Mouse (Mus musculus) cerebellum, adult 9-10 months (tissue): ENCODE results near the gene Gpr158.
"Not testable (repeated sequence)": the region's sequence is repeated elsewhere in the genome, so short reads cannot be mapped to it uniquely, and the experiment has no call there.

ENCODE experiments used
- DNase-seq: peaks from one replicate; pipeline ENCODE4 v3.0.0; 2022

The Gpr158 gene

DNA sequence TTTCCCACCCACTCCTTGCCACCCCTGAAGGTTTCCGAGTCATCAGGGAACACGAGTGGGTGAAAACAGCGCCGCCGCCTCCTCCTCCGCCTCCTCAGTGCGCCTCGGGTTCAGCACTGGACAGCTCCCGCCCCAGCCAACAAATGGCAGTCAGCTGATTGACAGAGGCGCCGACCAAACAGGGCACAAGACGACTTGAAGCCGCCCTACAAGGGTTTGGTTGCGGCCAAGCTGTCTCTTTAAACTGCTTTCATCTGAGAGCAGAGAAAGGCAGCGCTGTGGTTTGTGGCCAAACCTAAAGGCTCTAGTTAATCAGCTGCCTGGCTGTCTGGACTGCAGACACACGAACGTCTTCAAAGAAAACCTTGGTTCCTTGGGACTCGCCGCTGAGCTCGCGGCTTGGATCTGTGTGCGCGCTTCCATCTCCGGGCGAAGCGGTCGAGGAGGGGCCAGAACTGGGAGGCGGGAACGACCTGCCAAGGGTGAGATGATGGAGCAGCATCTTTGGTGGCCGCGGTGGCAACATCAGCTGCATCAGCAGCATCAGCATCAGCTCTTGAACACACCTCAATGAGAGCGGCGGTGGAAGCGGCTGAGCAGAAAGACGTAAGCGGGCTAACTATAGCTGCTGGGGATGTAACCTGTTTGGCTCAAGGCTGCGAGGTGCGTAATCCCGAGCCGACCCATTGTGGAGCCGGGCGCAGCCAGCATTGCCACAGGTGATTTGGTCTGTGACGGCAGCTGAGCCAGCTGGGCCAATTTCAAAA lies at the start of gene Gpr158:
TSS of gene Gpr158 (plus strand) at position 198 of the 767 bp plus-strand sequence.
- DNase-seq: peak; percentile 97

DNA sequence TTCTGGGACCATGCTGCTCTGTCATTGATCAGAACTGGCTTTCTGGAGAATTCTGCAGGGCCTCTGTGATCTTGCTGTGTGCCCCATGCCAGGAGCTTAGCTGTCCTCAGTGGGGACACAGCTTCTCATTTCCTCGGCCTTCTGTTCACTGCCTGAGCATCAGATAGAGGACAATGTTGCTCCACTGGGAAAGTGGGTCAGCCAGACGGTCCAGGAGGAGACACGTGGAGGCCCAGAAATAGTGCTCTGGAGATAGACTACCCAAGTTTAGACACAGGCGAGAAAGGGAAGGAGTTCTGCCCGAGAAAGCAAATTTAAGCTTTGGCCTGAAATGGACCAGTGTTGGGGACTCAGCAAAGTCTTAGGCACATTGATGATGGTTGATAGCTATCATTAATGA lies 23.5 kb upstream of the Gpr158 start:
- peak; percentile 98 for DNase-seq

DNA sequence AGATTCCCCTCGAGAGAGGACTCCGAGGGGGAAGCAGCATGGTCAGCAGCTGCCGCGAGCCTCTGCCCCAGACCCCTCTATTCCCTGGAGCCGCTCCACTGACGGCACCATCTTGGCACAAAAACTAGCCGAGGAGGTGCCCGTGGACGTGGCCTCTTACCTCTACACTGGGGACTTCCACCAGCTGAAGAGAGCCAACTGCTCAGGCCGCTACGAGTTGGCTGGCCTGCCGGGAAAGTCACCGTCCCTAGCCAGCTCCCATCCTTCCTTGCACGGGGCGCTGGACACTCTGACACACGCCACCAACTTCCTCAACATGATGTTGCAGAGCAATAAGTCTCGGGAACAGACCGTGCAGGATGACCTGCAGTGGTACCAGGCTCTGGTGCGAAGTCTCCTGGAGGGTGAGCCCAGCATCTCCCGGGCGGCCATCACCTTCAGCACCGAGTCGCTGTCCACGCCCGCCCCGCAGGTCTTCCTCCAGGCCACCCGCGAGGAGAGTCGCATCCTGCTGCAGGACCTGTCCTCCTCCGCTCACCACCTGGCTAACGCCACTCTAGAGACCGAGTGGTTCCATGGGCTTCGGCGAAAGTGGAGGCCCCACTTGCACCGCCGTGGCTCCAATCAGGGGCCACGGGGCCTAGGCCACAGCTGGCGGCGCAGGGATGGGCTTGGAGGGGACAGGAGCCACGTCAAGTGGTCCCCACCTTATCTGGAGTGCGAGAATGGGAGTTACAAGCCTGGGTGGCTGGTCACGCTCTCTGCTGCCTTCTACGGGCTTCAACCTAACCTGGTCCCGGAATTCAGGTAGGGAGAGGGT lies 1.2 kb downstream of the Gpr158 start:
- peak; percentile 70 for DNase-seq

DNA sequence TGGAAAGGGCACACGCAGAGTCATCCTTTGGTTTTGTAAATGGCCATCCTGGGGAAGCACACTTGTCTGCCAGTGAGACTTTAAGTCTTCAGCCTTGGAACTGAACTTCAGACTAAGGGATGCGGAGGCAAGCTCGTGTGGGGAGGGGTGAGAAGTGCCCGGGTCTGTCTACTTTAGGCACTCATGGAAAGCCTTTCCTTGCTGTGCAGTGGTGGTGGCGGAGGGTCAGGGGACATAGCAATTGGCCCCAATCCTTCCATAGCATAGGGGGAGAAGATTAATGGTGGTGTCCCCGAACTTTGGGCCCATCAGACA lies 1.8 kb downstream of the Gpr158 start:
- peak; percentile 58 for DNase-seq

DNA sequence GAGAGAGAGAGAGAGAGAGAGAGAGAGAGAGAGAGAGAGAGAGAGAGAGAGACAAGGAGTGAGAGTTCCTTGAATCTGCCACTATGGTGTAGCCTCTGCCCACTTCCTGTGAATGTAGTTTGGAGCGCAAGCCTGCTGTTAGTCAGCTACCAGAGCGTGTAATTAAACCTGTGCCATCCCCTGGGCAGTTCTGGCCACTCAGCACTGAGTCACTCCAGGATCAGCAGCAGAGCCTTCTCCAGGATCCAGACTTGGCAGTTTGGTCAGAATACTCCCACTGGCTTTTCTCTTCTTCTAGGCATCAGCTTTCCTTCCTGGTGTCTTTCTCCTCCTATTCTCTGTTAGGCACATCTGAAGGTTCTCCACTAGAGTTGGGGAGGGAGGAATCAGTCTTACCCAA lies 2.2 kb downstream of the Gpr158 start:
- DNase-seq: peak; percentile 82

DNA sequence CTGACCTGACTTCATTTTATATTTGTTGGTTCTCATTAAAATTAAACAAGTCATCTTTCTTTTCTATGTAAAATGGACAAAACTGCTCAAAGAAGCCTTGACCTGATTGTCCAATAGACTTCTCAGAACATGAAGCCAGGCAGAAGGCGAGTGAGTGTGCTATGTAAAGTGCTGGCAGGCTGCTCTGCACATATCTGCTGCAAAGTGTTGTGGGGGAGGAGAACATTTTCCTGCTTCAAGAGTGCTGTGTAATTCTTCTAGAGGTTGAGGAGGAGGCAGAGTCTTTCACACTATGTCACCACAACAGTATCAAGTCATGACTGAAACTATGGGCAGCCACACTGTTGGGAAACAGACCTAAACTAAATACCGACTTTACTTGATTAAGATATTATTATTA lies 12.2 kb downstream of the Gpr158 start:
- no peak for DNase-seq

DNA sequence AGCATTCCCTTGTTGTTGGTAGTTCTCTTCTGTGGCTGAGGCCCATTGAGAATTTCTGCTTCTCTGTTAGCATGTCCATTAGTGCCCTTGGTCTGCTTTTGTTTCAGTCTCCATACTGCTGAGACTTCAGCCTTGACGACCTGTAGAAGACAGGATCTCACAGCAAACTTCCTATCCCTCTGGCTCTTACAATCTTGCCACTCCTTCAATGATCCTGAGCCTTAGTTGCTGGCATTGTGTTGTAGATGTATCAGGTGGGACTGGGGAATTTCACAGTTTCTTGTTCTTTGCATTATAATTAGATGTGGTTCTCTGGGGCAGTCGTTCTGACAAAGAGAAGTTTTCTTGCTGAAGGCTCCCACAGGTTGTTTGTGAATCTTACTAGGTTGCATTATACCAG lies 25.4 kb downstream of the Gpr158 start:
- DNase-seq: no peak

DNA sequence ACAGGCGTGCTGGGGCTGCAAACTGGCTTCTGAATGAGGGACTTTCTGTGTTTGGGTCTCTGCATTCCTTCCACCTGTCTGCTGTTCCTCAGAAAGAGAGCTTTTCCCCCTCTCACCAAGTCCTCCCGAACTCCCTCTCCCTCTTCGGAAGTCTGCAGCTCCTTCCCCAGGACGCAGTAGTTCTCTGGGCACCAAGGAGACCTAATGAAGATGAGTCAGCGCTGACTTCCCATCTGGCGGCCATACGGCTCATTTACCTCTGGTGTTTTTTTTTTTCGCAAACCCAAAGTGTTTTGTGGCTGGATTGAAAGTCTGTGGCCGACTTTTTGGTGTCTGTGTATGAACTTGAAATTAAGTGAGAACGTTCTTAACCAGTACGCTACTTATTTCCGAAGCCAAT lies 30.0 kb downstream of the Gpr158 start:
- peak; percentile 52 for DNase-seq

DNA sequence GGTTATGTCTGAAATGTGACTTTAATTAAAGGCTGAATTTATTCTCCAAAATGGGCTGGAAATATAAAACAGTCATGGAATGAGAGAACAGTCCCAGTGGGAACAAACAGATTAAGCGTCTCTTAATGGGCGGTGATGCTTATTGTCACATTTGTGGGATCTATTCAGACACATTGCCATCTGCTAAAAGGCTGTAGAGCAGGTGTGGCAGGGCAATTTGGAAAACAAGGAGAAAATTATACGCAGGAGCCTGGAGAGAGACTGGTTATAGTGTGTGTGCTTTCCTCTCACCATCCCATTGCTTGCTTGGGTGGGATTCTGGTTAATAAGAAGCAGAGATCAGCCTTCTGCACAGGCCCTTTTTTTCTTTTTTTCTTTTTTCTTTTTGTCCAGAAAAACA lies 32.3 kb downstream of the Gpr158 start:
- DNase-seq: peak; percentile 62

DNA sequence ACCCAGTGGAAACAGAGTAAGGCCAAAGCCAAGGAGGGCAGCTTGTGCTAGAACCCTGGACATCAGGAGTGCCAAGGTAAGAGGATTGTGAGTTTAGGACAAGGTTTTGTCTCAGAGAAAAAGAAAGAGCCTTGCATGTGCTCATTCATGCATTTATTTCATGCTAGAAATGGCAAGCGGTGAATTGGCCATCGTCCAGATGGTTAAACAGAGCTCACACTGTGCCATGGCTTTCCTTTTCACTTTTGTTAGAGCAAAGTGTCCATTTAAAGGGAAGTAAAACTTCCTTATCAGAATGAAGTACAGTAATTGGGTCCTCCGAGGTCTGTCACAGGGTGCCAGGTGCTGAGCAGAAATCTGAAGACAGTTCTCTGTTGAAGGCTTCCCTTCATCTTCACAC lies 38.3 kb downstream of the Gpr158 start:
- DNase-seq: peak; percentile 81

DNA sequence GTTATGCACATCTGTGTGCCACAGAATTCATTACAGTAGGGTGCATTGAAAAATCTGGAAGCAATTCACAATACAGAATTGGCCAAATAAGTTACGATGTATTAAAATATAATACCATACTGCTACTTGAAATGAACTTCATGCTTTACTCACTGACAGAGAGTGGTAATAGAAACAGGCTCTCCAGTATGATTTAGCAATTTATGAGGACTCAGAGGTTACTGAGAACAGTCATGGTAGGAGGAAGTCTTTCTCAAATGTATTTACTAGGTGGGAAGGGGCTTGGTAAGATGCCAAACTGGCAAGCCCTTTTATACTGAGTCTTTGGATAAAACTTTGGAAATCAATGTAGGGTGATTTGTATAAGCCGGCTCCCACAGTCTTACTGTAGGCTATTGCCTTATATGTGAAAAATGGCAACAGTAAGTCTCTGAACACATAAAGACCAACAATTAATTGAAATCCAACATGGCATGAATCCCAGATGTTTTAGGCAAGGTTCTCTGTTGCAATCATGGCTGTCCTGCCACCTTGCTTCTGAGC lies 40.2 kb downstream of the Gpr158 start:
- no peak for DNase-seq

DNA sequence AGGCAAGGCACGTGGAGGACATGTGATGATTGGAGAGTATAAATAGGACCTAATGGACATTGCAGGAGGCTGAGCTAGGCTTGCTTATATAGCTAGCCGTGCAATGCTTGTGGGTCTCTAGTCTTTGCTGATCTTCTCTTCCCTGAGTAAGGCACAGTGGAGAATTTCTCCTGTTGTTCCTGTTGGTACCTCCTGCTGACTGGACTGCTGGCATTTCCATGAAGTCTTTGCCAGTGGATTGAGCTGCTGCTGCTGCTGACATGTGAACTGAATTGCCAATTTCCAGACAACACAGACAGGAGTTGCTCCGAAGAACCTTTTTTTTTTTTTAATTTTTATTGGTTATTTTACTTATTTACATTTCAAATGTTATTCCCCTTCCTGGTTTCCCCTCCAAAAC lies 41.5 kb downstream of the Gpr158 start:
- no peak for DNase-seq

DNA sequence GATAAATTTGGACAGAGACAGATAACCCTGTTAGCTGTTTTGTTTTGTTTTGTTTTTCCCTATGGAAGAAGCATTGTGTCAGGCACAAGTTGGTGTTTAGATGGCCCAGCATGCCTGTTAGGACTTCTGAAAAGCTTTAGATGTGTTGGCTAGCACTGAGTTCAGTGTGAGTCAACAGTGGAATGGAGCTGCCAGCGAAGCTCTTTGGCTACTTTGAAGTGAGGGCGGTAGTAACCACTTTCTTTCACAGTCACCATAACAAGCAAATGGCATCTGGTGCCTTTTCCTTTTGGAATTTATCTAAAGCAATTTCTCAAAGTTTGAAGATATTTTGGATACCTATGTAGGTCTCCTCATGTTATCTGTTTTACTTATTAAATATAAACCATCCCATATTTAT lies 62.9 kb downstream of the Gpr158 start:
- DNase-seq: no peak

DNA sequence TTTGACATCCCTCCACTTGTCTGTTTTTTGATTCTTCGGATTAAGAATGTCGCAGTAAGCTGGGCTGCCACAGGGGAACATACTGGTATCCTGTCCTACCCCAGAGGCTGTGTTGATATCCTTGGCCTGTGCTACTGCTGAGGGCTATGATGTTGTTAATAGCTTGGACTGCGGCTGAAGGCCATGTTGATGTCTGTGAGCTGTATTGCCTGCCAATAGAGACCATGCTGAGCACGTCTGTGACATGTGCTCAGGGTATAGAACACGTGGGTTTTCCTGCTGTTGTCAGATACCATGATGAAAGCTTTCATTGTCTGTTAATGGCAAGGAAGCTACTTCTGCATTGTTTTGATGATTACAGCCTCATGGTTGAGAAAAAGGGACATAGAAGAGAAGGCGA lies 63.8 kb downstream of the Gpr158 start:
- no peak for DNase-seq

DNA sequence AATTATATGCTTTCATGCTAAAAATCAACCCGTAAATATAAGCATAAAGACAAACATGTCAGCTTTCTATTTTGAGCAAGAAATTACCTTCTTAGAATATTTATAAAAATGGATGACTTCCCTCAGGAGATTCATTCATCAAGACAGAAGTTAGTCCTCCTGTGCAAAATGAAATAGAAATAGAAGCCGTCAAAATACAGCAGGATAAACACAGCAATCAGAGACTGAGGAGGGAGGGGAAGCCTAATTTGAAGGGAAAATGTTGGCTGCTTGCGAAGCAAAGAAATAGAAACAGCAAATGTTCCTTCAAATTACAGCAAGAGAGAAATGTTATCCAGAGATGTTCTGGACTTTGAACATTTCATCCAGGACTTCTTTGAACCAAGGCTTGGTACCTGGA lies 72.3 kb downstream of the Gpr158 start:
- no peak for DNase-seq

DNA sequence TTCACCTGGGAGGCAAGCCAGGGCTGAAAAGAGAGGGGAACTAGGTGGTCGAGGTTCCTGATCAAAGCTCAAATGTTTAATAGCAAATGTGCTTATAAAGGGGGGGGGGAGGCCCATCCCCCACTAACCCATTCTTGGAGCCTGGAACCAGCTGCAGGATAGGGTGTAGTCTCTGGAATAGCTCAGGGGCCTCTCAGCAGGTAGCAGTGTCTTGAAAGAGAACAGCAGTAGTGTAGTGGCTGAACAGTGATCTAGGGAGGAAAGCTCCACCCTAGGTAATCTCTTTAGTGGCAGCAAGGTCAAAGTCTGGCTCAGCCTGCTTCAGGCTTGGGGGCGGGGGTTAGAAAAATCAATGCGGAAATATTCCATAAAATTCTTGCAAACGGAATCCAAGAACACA lies 93.3 kb downstream of the Gpr158 start:
- DNase-seq: not testable (repeated sequence)

DNA sequence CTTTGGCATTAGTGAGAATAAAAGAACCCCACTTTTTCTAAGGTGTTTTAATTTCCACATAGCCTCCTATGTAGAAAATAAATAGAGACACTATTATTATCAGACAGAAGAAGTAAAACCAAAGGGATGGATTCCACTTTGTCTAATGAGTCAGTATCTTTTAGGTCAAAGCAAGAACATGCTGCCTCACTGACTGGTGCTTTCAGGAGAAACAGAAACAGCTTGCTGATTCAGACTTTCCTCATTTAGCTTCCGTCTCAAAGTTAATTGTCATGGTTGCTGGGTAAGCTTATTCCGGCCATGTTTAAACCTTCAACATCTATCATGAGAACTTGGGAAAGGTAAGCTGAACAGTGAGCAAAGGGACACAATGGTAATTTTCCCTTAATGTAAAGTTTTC lies 107.6 kb downstream of the Gpr158 start:
- DNase-seq: no peak

DNA sequence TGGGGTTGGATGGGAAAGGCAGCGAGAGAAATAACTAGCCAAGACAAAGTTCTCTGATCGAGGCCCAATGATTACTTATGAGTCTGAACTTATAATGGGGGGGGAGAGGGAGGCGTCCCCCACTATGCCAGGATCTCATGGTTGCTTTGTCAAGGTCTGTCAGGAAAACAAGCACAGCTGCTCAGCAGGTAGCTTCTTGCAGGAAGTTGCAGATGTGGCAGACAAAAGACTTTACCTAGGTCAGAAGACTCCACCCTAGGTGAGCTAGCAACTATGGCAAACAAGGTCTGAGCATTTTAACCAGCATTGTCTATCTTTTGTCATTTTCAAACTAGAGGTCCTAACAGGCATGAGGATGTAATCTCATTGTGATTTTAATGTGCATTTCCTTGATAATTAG lies 129.5 kb downstream of the Gpr158 start:
- no peak for DNase-seq

DNA sequence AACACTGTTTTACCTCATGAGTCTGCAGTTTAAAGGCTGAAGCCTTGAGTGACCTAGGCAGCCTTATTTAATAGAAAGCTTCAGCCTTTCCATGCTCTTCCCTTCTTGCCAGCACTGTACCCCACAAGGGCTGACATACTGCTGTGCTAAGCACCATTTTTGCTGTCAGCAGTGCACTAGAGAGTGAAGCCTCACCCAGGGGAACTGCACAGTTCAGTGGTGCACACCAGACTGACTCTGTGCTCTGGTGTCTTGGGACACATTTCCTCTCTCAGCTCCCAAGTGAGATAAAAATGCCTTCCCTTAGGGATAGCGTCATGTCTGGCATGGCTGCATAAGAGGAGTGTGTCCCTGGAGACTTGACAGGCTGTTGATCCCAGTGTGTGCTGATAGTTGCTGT lies 130.6 kb downstream of the Gpr158 start:
- no peak for DNase-seq

DNA sequence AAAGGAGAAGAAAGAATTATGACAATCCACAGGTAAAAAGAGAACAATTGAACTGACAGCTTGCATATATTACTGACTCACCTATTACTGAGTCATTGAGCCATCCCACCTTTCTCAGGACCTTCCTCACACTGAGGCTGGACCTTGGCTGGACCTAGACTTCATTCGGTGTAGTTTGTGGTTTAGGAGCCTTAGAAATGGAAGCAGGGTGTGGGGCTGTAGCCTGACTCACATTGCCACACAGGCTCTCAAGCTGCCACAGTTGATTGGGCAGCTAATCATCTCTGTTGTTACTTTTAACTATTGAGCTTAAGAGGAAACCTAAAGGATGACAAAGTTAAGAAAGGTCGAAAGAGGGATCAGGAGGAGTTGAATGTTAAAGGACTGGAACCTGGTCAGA lies 132.1 kb downstream of the Gpr158 start:
- no peak for DNase-seq

DNA sequence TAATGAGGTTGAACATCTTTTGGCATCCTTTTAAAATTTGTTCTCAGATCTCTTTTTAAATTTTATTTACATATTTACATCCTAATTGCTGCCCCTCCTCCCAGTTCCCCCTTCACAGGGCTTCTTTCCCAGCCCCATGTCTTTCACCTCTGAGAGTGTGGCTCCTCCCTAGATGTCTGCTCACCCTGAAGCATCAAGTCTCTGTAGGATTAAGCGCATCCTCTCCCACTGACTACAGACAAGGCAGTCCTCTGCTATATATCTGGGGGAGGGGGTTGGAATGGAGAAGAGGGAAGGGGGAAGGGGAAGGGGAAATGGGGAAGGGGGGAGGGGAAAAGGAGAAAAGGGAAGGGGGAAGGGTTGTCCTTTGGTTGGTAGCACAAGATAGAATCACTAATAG lies 140.1 kb downstream of the Gpr158 start:
- no peak for DNase-seq

DNA sequence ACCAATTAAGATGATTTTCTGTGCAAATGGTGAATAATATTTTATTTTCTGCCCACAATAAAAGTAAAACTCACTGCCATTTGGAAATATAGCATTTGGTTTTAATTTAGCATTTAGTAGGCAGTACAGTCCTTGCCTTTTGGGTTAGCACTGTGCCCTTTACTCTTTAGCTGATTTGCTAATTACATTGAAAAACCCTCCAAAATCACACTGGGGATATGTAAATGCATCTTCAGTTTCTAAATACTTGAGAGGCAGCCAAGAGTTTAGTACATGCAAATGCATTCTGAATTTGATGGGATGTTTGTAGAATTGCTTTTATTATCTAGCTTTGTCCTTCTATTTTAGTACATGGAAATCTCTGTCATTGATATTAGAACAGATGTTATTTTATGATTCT lies 163.4 kb downstream of the Gpr158 start:
- no peak for DNase-seq

DNA sequence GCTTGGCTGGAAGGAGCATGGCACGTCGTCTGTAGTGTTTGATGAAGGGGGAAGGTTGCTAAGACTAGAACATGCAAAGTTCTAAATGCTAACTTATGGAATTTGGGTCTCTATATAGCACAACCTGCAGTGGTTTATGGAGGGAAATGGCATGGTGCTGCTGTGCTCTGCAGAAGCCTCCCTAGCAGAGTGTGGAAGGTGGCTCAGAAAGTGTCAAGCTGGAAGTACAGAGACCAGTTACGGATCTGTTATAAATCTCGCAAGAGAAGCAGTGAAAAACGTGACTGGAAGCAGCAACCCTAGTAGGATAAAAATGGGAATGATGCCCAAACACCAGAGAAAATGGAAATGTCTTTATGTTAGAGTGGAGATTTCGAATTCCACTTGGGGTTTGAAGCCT lies 251.8 kb downstream of the Gpr158 start:
- no peak for DNase-seq

DNA sequence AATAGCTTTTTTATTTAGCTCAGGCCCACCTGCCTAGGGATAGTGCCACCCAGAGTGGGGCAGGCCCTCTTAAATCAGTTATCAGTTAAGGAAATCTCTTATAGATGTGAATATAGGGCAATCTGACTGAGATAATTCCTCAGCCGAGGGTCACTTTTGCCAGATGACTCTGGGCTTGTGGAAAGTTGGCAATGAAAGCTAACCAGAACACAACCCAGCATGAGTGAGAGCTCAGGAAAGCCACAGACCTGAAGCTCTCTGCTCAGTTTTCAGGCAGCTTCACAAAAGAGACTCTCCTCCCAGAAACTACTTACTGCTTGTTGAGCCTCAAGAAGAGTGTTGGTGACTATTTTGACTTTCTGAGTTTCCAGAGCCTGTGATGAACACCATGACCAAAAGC lies 264.8 kb downstream of the Gpr158 start:
- DNase-seq: peak; percentile 71
